Mouse (Mus musculus) spleen, adult 10 weeks (tissue): ENCODE measurements around the gene Pomt2. TPM values are rescaled to one million over a fixed set of nuclear protein-coding genes. Genes with fewer than 3 reads are reported as not detected.

Source experiments
- polyA plus RNA-seq: library from polyadenylated mRNA; stranded (reverse); fragments of 350-450 nt; fragmentation: Illumina TruSeq; extraction: RNeasy Lipid Tissue Mini Kit (QIAGEN cat#74804); gene quantifications from one replicate; pipeline ENCODE4 v1.2.3, GENCODE M21; 2015; ENCODE audit warnings: low replicate concordance; ENCODE audit not compliant: insufficient read depth

Gene Pomt2
- 7.1 TPM for polyA plus RNA-seq

GRCm38 (mm10) chr12:87147395-87148089 lies at the start of gene Pomt2:
Gene Pomt2 (minus strand): TSS chr12:87147968.

GRCm38 (mm10) chr12:87146966-87147365 lies 802 bp downstream of the Pomt2 start, which contains the start of gene Gstz1:
Gene Gstz1 (plus strand): TSS chr12:87147165.

DNA sequence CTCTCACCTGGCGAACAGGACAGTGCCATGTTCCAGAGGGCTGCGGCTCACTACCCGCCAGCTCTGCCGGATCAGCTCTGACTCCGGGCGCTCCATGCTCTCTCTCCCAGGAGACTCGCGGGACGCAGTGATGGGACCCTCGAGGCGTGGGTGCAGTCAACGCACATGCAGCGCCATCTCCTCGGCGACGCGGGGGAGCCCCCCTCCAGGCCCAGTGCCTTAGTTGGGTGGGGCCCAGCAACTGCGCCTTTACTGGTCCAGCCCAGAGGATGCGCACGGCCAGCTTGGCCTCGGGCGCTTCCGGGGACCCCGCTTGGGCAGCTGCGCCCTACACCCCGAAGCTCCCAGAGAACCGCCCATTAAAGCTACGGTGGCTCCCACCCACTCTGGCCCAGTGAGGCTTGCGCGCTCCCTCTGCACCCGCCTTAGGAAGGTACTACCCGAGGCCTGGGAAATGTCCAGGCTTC lies 45.6 kb downstream of the Pomt2 start, which contains the start of gene Ngb:
Gene Ngb, minus strand, starts transcription at position 375 of the 467 bp plus-strand sequence.

Other genes with a start within 250 kb of the Pomt2 start
- 28.1 TPM for gene Cipc, start 200.9 kb downstream of the Pomt2 start, polyA plus RNA-seq
- gene Zdhhc22, start 157.5 kb downstream of the Pomt2 start, polyA plus RNA-seq, result not detected
- 0.70 TPM for gene Tmem63c, start 126.6 kb downstream of the Pomt2 start, polyA plus RNA-seq
- gene Ngb, start 45.4 kb downstream of the Pomt2 start, polyA plus RNA-seq, result 0.23 TPM
- 21.3 TPM for gene Gstz1, start 803 bp downstream of the Pomt2 start, polyA plus RNA-seq
- 0.93 TPM for gene Samd15, start 51.8 kb upstream of the Pomt2 start, polyA plus RNA-seq
- gene Tmed8, start 52.5 kb upstream of the Pomt2 start, polyA plus RNA-seq, result 40.5 TPM
- 13.5 TPM for gene Noxred1, start 90.8 kb upstream of the Pomt2 start, polyA plus RNA-seq
- 46.7 TPM for gene Vipas39, start 118.3 kb upstream of the Pomt2 start, polyA plus RNA-seq
- gene Ahsa1, start 118.5 kb upstream of the Pomt2 start, polyA plus RNA-seq, result 183 TPM
- gene Ism2, start 151.7 kb upstream of the Pomt2 start, polyA plus RNA-seq, result 0.08 TPM
- gene Sptlc2, start 240.4 kb upstream of the Pomt2 start, polyA plus RNA-seq, result 102 TPM